Mouse (Mus musculus) spleen, adult 12 weeks (tissue): ENCODE data around the gene Cyb561a3.
A peak's percentile ranks its signal among the peaks of the same experiment; 100 is the strongest.
"Not testable (repeated sequence)": the region's sequence is repeated elsewhere in the genome, so short reads cannot be mapped to it uniquely, and the experiment has no call there.

Experiments used
- DNase-seq: peaks from one replicate; pipeline ENCODE4 v3.0.0; 2022; ENCODE audit warnings: low spot score

Cyb561a3 gene

DNA sequence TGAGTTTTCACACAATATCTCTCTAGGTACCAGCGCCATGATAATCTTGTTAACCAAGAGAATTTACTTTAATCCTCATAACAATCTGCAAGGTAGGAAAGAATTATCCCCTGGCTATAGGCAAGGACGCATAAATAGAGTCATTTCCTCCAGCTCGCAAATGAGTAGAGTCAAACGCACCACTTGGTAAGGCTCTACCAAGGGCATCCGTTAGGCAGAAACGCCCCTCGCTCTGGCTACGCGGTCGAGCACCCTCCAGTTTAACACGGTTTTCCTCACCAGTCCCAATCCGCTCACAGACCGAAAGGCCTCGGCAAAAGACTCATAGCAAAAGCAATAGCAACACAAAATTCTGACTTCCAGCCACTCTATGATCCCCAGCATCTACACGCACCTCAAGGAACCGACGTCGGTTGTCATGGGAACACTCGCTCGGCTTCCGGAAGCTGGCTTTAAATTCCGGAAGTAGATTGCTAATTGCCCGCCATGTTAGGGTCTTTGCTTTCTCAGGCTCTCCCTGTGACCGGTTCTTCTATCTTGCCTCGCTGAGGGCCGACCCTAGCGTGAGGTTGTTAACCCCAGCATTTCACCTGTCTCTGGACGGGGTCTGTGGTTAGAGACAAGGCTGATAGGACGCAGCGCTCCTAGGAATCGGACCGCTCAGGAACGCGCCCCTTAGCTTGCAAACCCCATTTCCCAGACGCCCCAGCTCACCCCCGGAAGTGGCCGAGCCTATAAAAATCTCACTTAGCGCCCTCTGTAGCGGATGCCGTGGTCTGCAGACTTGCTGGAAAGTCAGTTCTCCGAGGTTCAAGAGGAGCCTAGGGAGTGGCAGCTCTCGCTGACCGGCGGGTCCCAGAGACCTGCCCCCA, at the start of gene Cyb561a3, which contains the start of gene Tmem138:
Cyb561a3 (plus strand) TSS at position 483 of the 872 bp plus-strand sequence.
Tmem138 (minus strand) TSS at position 673 of the 872 bp plus-strand sequence.
- peak; percentile 89 for DNase-seq

DNA sequence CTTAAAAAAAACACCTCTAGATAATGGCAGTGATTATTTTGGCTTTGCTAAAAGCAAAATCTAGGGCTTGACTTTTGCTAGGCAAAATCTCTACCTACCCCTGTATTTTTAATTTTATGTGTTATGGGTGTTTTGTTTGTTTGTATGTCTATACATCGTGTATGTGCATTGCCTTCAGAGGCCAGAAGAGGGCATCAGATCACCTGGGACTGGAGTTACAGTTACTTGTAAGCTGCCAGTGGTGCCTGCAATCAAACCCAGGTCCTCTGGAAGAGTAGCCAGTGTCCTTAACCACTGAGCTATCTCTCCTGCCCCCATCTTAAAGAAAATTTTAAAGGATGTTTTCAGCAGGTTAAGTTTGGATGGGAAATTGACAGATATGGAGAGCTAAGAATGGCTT, 46.9 kb upstream of the Cyb561a3 start:
- no peak for DNase-seq

DNA sequence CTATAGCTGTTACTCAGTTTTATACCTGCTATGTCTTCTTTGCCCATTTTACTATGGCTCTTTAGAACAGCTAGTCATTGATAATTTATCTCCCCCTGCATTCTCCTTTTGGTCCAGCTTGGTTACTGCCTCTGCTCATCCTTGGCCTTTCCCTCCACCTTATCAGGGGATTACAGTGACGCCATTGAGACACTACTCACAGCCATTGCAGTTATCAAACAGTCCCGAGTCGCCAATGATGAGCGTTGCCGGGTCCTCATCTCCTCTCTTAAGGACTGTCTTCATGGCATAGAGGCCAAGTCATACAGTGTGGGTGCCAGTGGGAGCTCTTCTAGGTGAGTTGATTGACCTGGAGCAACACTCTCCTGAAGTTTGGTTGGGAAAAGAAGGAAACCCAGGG, 37.5 kb upstream of the Cyb561a3 start:
- DNase-seq, result peak; percentile 3

DNA sequence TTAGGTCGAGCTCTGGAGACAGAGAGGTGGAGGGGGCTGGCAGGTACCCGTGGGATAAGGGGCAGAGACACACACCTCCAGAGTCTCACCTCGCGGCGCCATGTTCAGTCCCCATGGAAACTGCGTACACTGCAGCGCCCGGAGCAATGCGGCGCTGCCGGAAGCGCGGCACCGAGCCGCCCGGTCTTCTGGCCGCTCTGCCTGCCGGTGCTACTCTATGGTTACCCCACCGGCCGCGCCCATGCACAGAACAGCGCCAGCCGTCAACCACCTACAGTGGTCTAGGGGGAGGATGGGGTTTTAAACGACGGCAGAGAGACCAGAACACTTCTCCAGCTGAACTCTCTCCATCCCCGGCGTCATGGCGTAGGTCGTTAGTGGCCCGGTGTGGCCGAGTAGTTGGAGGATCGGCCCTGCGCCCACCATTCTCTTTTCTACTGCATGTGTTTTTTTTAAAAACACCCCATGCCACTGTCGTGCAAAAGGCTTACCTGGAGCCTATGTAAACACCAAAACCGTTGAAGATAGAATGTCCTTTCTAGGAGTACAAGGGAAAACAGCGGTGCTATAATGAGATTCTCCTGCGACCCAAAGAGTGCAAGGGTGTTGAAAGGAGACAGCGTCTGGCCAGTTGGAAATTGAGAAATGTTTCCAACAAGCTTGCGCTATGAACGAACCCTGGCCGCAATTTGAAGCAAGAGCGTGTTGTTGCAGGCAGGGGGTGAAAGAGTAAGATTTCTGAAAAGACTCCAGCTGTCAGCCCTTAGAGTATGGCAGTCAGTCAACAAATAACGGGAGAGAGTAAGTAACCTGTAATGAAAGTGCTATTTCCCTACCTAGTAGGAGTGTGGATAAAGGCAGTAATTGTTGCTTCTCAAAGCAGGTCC, 21.1 kb upstream of the Cyb561a3 start, which contains the start of gene Tmem216:
Tmem216 (minus strand) TSS at position 615 of the 887 bp plus-strand sequence.
- peak; percentile 73 for DNase-seq

DNA sequence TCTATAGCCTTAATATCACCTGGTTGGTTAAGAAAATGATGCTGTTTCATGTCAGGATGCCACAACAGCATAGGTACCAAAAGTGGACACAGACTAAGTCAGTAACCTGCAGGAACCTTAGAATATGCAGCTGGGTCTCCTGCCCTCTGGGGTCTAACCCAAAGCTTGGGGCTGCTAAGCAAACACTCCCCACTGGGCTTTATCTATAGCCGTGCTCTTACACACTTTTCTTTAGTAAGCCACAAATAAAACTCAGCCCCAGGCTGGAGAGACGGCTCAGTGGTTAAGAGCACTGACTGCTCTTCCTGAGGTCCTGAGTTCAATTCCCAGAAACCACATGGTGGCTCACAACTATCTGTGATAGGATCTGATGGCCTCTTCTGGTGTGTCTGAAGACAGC, 20.0 kb upstream of the Cyb561a3 start:
- DNase-seq, result no peak

DNA sequence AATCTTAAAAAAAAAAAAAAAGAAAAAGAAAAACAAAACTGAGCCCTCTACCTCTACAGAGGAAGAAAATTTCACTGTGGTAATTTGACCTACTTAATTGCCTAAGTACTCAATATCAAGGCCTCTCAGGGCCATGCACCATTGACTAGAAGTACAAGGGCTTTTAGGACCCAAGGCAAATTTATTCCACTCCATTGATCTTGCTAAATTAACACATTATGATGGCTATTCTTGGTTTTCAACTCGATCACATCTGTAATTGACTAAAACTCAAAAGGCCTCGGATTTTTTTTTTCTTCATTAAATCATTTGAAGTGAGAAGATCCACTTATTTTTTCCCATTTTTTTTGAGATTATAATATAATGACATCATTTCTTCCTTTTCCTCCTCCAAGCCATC, 19.5 kb upstream of the Cyb561a3 start:
- DNase-seq, result no peak

DNA sequence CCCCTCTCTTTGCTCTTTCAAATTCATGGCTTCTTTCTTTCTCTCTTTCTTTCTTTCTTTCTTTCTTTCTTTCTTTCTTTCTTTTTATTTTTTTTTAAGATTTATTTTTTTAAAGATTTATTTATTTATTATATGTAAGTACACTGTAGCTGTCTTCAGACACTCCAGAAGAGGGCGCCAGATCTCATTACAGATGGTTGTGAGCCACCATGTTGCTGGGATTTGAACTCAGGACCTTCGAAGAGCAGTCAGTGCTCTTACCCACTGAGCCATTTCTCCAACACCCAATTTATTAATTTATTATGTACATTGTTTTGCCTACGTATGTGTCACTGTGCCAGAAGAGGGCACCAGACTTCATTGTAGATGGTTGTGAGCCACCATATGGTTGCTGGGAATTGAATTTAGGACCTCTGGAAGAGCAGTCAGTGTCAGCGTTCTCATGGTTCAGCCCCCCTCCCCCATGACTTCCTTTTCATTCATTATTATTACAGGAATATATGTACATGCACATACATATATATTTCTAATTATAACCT, 19.1 kb upstream of the Cyb561a3 start:
- not testable (repeated sequence) for DNase-seq

DNA sequence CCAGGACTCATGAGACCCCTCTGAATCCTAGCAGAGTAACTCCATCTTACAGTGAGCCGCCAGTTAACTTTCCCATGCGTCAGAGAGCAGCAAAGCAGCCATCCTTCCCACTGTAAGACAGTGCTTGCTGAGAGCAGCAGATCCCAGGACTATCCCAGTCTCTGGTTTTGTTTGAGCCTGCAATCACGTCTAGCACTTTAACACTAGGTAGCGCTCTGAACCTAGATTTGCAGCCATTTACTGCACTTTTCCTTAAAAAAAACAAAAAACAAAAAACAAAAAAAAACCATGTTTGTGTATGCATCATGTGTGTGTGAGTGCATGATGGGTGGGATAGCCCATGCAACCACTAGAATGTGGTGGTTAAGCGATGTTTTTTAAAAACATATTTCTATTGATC, 16.9 kb upstream of the Cyb561a3 start:
- no peak for DNase-seq

DNA sequence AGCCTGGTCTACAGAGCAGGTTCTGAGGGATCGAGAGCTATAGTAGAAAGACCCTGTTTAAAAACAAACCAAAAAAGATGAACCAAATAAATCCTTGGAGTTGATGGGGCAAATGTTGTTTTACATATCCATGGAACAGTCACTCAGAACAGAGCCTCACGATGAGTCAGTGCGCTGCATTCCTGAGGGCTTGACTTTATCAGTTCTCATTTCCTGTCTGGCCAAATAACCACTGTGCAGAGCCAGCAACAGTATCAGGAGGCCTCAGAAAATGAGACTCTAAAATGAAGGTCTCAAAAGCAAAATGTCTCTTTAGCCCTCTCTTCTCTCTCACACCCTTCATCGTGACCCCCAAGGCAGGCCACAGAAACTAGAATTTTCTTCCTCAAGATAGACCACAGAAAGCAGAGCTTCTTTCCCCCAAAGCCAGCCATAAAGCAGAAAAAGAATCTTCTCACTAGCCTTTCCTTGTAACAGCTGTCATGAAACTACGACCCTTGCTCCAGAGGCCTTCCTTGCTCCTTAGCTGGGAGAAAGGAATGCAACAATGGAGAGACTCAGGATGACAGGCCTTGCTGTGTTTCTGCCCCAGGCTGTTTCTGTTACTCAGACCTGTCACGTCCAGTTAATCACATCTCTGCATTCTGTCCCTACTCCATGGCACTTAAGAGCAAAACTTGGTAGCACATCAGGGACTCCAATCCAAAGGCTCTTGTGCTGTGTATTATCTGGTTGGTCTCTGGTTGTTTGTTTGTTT, 15.2 kb upstream of the Cyb561a3 start:
- DNase-seq, result no peak

DNA sequence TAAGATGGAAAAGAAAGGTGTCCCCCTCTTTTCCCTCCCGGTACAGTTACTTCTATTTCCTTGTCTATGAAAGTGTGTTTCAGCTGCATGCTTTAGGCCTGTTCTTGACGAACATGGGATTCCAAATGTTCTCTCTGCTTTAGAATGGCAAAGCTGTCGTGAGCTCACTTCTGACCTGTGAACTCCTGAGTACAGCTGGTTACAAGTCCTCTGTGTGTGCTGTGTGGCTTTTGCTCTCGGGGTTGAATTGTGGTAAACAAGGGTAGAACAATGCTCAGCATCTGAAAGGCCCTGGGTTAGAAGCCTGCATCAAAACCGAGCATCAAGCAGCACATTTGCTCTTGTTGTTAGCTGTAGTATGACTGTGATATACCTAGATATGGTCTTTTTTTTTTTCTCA, 14.6 kb upstream of the Cyb561a3 start:
- DNase-seq, result no peak

DNA sequence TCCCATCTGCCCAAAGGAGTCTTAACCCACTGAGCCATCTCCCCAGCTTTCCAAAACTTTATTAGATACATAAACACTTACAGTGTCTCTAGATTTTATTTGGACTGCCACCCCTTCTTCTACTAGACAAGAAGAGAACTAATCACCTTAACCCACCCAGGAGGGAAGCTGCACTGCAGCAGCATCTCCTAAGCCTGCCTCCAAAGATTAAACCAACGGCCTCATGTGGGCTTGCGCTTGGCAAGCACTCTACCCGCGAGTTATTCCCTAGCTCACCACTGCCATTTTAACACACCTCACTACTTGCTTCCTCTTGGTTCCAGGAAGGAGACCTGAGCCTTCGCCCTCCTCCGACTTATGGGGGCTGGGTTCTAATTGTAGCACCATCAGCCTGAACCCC, 12.7 kb upstream of the Cyb561a3 start:
- no peak for DNase-seq

DNA sequence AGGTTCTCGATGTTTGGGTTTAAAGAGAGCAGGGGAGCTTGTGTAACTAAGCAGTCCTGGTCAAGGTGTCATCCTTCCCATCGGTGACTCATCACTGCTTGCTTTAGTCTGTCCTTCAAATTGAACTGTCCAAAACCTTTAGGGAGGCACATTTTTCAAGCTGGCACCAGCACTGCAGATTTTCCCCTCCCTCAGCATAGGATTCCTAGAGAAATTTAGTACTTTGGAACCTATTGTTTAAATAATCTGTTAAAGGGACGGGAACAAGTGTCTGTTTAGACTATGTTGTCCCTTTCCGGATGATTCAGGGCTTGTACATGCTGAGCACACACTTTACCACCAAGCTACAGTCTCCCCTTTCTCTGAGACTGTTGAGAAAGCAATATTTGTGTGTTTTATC, 11.8 kb upstream of the Cyb561a3 start:
- DNase-seq, result no peak

DNA sequence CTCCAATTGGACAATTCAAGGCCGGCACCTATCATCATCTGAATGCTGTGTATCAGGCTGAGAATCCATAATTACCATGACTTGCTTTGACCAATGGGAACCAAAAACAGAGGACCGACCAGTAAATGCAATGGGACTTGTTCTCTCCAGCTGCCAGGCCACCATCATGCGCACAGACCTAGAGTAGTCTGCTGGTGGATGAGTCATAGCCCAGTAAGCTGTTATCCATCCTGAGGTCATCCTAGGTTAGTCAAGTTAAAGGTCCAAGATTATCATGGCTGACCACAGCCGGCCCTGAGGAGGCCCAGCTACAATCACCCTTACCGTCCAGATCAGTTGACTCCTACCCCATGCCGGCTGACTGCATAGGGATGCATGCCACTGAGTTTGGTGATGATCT, 7.3 kb upstream of the Cyb561a3 start:
- no peak for DNase-seq

DNA sequence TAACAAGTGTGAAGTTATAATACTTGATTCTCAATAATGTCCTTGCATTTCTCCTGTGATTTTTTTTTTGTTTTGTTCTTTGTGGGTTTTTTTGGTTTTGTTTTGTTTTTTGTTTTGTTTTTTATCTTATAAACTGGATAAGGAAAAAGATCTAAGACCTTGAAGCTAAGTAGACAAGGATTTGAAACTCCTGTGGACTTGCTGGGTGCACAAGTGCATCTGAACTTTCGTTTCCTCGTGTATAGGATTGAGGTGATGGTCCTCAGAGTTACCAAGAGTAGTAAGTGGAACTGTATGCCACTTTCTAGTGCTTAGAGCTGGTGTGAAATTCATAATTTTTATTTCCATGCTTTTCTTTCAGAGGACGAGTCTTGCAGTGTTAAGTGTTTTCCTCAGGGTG, 3.1 kb downstream of the Cyb561a3 start:
- no peak for DNase-seq

DNA sequence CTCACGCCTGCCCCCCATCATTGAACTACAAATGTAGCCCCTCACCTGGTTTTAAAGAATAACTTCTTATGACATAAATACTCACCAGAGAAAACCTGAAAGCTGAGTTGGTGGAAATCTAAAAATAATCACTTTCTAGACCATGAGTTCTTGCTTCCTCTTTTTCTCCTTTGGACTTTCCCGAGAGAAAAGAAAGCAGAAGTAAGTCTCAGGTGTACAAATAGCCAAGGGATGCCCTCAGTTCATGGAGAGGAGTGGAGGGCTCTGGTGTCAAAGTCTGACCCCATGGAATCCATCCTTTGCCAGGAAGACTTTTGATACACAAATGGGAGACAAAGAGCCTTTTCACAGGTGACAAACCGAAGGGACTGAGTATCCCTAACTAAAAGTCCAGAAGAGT, 3.8 kb downstream of the Cyb561a3 start:
- DNase-seq, result no peak

DNA sequence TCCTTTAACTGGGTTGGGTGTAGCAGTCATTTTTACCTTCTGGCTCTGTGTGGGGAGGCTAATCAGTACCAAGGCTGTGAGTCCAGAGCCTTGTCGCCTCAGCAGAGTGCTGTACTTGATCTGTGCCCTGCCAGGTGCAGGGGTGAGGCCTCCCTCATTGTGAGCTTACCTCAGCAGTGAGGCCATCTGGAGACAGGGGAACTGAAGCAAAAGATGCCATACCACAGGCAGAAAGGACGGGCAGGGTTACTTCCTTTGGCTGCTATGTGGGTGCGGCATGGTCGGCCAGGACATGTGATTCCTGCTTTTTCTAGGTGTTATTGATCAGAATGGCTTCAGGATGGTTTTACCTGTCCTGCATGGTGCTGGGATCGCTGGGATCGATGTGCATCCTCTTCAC, 5.0 kb downstream of the Cyb561a3 start:
- DNase-seq, result no peak

DNA sequence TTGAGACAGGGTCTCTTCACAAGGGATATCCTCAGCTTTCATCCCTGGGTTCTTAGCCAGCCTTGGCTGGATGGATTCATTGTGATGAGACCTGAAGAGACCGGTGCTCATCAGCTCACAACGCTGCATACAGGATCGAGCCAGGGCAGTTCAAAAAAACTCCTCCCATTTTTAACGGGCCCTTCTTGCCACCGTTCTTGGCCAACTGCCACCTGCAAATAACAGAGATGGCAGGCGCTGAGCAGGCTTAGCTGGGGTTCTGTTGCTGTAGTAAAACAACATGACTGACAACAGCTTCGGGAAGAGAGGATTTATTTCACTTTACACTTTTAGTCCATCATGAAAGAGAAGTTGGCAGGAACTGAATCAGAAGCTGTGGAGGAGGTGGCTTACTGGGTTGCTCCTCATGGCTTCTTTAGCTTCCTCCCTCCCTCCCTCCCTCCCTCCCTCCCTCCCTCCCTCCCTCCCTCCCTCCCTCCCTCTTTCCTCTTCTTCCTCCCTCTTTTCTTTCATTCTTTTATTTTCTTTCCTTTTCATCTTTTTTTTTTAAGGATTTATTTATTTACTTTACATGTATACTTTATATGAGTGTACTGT, 6.7 kb downstream of the Cyb561a3 start:
- no peak for DNase-seq

DNA sequence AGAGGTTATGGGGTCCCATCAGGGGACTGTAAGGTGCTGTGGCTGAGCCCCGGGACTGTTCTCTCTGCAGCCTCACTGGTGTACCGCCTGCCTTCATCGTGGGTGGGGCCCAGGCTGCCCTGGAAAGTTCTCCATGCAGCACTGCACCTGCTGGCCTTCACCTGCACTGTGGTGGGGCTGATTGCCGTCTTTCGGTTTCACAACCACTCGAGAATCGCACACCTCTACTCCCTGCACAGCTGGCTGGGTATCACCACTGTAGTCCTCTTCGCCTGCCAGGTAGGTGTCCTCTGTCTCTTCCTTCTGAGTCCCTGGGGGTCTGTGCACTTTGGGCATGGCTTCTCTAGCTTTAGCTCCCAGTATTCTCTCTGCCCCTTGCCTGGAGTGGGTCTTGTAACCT, 8.1 kb downstream of the Cyb561a3 start:
- DNase-seq, result no peak

DNA sequence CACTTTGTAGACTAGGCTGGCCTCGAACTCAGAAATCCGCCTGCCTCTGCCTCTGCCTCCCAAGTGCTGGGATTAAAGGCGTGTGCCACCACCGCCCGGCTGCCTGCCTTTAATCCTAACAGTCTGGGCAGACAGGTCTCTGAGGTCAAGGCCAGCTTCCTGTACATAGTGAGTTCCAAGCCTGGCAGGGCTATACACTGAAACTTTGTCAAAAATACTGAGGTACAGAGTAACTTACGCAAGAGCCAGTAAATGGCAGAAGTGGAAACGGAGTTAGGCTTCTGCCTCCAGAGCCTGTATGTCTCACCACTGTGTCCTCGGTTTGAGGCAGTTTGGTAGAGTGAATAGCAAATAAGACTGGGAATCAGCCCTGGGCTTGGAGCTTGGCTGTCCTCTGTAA, 10.3 kb downstream of the Cyb561a3 start:
- DNase-seq, result no peak

DNA sequence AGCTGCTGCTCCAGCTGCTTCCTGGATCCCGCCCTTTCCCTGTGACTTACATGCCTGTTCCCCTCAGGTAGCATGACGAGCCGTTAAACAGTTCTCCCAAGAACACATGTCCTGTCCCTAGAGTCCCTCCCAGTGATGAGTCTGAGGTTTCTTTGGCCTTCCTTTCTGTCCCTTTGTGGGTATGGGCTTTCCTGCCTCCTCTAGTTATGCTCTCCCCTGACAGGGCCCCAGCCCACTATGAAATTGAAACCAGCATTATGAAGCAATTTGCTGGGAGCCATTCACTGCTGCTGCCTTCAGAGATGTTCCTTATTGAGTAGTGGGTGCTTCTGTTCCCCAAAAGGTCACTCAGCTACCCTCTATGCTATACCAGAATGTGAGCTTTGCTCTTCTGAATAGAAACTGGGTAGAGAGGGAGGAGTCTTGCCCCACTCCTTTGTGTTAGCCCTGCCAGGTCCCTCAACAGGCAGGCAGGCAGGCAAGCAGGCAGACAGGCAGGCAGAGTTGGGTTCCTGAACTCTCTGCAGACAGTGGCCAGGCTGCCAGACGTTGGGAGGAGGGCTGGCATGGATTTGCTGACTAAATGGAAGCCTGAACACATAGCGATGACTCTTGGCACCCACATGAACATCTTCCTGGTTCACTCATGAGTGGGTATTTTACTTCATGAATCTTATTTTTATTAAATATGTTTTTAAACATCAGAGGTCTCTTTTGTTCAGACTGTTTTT, 12.3 kb downstream of the Cyb561a3 start:
- DNase-seq, result no peak

DNA sequence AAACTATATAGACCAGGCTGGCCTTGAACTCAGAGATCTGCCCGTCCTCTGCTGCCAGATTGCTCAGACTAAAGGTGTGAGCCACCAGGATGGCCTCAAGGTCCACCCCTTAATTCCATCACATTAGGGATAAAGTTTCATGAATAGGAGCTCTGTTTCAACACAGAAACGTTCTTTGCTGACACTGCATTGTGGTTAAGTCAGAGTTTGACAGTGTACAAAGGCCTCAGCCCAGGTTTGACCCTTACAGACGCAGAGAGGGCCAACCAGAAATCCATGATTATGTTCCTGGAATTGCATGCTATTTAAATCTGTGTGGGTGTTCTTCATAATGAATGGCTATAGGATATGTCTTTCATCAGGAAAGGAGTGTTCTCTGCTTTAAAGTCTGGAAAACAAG, 13.3 kb downstream of the Cyb561a3 start:
- DNase-seq, result no peak
